Mouse (Mus musculus) embryonic stem cell, embryonic (primary cell): Measurements from ENCODE around the gene Mettl9.
"Not testable (repeated sequence)": the region's sequence is repeated elsewhere in the genome, so short reads cannot be mapped to it uniquely, and the experiment has no call there.

Experiments
- CTCF ChIA-PET, 4 experiments: fragments of 300-600 bp in 2 of 4; fragments of 350-600 bp in 2 of 4; sonication (Branson Sonifier 250); formaldehyde crosslinking; loops; one replicate each; lab custom pipeline; 2022; ENCODE audit warnings: inconsistent platforms in 2 of 4; lab: Charles Lee
- POLR2A ChIA-PET, 4 experiments: fragments of 300-600 bp in 2 of 4; fragments of 350-600 bp in 2 of 4; sonication (Branson Sonifier 250); formaldehyde crosslinking; loops; one replicate each; lab custom pipeline; 2022; ENCODE audit warnings: antibody characterized with exemption in 4 of 4, inconsistent platforms in 1 of 4; lab: Charles Lee

The Mettl9 gene

DNA sequence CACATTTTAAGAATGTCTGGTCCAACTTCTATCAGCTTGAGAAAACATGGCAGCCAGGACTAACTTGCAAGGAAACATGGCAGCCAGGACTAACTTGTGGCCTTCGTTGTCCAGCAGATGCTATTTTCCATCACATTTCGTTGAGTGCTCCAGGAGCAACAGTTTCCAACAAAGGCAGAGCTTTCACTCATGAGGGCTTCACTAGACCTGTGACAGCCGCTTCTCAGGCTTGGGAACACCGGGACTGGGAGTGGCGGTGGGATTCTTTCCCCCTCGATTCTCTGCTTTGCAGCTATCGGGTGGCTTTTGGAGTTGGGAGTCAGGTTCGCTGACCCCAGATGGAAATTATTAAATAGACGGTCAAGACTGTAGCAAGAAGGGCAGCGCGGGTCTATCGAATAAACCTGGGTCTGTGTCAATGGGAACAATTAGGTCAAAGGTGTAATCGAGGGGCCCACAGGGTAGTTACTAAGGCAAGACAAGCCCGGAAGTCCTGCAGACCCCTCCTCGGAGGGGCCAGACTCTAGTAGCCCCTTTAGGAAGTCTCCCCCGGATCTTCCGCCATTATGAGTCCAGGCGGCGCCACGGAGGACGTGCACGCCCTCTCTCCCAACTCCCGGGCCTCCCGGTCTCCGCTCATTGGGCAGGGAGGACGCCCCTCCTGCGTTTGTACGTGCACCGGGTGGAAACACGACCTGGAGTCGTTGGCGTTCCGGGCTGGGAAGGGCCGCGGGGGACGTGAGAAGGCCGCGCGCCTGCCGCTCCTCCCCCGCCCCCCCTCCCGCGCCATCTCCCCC, at the start of gene Mettl9:
Mettl9 (plus strand) TSS at position 590 of the 797 bp plus-strand sequence.
- ChIA-PET CTCF (no interaction called here), POLR2A (interaction anchor here in 3 of 4 experiments (0.6 to 3.6 kb wide), 21 partner anchors 8 to 673 kb away, joined by 3 to 15 read pairs (median 4); partner anchors contain the start of genes Cdr2 (in 3 of the 3), Mfsd13b (in 3 of the 3), Polr3e (in 1 of the 3) and Usp31 (in 1 of the 3))

DNA sequence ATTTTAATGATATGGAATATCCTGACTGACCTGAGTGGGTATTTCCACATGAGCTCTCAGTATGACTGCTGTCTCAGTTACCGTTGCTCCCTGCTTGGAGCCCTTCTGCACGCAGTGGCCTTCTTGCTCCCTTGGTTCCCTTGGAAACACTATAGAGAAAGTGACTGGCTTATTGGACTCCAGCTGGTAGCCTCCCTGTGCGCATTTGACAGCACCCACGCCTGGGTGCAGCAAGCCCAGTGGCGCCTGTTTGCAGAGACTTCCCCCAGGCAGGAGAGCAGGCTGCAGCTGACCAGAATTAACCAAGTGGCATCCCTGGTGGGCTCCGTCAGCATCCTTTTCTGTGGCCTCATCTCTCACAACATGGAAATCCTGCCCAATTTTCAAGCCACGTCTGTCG, 43.1 kb upstream of the Mettl9 start:
- POLR2A ChIA-PET: interaction anchor here in 3 of 4 experiments (0.7 to 1.8 kb wide), 5 partner anchors 9 to 650 kb away, joined by 3 to 8 read pairs (median 4); partner anchors contain the start of genes Cdr2 (in 3 of the 3) and Mfsd13b (in 3 of the 3)
- CTCF ChIA-PET: no interaction called here

DNA sequence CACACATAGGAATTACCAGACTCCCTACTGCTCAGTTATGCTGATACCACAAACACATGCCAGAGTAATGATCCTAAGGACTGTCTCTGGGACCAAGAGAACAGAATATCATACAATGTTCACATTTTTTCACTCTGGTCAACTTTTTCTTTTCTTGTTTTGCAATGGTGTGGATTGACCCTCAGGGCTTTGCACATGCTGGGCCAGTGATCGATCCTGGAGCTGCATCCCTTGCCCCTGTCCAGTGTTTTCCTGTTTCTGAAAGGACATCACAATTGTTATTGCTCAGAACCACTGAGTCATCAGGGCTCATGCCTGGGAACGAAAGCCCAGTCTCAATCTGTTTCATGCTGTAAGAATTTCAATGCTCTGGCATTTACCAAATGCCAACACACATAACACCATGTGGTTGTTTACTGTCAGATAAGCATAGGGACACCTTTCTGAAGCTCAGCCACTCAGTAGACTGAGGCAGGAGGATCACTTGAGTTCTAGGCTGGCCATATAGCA, 35.2 kb upstream of the Mettl9 start:
- POLR2A ChIA-PET: interaction anchor here in 1 of 4 experiments (1.6 to 2.4 kb wide), 2 partner anchors 17 to 41 kb away, joined by 5 to 6 read pairs; partner anchors contain the start of genes Cdr2 and Mfsd13b

DNA sequence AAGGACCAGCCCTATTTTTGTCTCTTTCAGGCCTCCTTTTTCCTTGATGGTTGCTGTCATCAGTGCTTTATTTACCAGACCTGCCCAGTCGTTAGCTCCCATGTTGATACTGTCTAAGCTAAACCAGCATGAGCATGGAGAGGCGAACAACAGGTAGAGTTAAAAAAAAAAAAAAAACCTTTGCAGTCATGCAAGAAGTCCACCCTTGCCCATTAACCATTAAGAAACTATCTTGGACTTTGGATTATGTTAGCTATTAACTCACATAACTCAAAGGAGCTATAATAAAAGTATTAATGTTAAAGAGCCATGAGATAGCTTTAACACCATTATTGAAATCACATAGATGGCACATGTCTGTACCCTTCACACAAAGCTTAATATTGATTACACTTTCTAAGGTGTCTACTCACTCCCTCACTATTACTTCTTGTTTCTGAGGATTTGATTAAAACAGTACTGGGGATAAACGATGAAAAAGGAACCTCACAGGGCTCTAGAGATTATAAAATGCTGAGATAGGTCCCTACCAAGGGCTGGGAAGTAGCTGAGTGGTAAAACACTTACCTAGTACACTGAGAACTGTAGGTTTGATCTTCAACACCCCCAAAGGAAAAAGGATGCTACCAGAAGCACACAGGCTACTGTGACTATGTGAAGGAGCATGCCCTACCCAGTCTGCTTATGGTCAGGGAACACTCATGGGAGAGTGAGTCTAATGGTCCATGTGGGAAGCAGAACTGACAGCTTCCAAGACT, 34.0 kb upstream of the Mettl9 start:
- POLR2A ChIA-PET: interaction anchor here in 1 of 4 experiments (1.0 to 2.4 kb wide), 3 partner anchors 12 to 39 kb away, joined by 3 to 6 read pairs (median 5); partner anchors contain the start of genes Cdr2 and Mfsd13b
- CTCF ChIA-PET: interaction anchor here in 2 of 4 experiments (0.7 to 0.8 kb wide), 3 partner anchors 14 to 120 kb away, joined by 3 to 5 read pairs (median 5); no protein-coding TSS in a partner anchor

More for the DNA sequence above, 35.2 kb upstream of the Mettl9 start:
- CTCF ChIA-PET: no interaction called here

DNA sequence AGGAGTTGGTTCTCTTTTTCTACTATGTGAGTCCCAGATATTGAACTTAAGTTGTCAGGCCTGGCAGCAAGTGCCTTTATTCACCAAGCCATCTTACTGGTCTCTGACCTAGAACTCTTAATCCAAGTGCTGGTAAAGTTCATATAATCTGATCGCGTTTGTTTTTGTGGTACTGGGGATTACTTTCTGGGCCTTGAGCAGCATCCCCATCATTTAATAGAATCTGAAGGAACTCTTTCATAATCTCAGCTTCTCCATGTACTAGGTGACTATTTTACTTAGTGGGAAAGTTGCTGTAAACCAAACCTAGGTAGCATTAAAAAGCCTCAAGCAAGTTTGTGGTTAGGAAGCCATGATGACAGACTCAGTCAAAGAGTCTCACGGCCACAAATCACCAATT, 32.4 kb upstream of the Mettl9 start:
- ChIA-PET CTCF (no interaction called here), POLR2A (interaction anchor here in 1 of 4 experiments (1.9 kb wide), 1 partner anchor 20 kb away, joined by 4 read pairs; the partner anchor contains the start of genes Cdr2 and Mfsd13b)

DNA sequence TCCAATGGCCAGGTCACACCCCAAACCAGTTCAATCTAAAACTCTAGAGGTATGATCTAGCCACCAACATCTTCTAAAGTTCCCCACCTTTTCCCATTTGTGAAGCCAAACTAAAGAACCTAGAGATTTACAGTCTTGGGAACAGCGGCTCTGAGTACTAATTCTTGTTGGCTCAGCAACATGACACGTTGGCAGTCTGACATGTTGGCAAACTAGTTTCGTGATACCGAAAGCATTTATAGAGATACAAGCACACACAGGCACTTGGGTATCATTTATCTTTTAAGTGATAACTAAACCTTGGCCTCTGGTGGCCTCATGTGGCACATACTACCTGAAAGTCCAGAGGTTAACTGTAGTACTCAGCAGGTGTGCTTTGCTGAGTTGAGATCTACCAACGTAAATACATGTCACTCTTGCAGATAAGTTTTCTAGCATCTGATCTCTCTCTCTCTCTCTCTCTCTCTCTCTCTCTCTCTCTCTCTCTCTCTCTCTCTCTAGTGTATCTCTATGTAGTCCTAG, 31.8 kb upstream of the Mettl9 start:
- POLR2A ChIA-PET: interaction anchor here in 1 of 4 experiments (0.6 to 1.9 kb wide), 2 partner anchors 20 to 127 kb away, joined by 3 to 4 read pairs; partner anchors contain the start of genes Cdr2 and Mfsd13b
- CTCF ChIA-PET: no interaction called here

DNA sequence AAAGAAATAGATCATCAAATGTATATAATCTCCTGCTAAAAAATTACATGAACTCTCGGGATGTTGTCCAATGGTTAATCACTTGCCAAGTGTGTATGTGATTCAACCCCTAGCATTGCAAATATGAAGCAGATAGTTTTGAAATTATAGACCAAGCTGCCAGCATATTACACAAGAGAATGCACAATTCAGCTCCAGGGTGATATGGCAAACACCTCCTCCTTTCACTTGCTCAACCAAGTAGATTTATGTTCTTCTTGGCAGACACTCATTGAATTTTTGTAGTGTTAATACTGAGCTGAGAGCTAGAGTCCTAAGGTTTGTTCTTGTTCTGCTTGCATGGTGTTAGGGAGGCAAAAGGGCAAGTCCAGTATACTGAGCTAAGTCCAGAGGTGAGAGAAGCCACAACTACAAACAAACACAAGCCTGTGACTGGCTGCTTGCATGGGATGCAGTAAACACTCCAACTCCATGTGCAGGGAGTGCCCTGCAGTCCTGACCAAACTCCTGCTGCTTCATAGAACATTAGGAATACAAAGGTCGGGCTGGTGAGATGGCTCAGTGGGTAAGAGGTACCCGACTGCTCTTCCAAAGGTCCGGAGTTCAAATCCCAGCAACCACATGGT, 30.3 kb upstream of the Mettl9 start:
- ChIA-PET CTCF (interaction anchor here in 1 of 4 experiments (0.6 kb wide), 1 partner anchor 515 kb away, joined by 5 read pairs; no protein-coding TSS in a partner anchor), POLR2A (no interaction called here)

DNA sequence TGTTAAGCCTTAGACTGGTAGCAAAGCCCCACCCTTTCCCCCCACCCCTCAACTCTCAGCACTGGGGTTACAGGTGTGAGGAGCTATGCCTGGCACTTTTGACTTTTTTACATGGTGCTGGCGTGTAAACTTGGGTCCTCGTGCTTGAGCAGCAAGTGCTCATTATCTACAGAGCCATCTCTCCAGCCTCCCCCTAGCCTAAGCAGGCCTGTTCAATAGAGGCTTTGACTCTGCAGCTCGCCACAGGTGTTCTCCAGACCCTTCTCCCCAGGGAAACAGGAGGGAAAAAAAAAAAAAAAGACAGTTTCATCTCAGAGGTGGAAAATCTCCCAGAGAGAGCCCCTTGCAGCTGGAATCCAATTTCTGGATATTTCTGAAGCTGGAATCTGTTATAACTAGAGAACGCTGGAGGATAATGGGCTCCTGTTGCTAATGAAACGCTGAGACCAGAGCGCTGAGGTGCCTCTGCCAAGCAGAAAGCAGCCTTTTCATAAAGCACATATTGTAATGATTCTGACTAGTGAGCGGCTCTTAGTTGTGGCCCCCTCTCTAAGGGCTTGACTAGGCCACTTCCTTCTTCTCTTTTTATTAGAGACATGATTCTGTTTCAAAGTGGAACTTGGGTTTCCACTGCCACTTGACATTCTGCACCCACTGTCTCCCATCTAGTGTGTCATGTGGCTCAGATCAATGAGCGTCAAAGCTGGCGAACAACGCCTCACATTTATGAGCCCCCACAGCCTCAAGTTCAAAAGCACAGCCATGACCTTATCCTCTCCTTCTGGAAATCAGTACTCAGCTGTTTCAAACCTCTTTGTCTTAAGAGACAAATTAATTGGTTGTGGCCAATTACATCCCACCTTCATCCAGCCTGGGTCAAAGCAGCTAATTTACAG, 22.2 kb upstream of the Mettl9 start:
- ChIA-PET POLR2A (interaction anchor here in 3 of 4 experiments (0.6 to 3.7 kb wide), 7 partner anchors 11 to 379 kb away, joined by 3 to 15 read pairs (median 3); partner anchors contain the start of genes Mfsd13b (in 2 of the 3), Cdr2 (in 1 of the 3) and Mettl9 (in 1 of the 3)), CTCF (interaction anchor here in 2 of 4 experiments (0.5 to 0.7 kb wide), 4 partner anchors 147 to 931 kb away, joined by 3 to 6 read pairs (median 3); no protein-coding TSS in a partner anchor)

DNA sequence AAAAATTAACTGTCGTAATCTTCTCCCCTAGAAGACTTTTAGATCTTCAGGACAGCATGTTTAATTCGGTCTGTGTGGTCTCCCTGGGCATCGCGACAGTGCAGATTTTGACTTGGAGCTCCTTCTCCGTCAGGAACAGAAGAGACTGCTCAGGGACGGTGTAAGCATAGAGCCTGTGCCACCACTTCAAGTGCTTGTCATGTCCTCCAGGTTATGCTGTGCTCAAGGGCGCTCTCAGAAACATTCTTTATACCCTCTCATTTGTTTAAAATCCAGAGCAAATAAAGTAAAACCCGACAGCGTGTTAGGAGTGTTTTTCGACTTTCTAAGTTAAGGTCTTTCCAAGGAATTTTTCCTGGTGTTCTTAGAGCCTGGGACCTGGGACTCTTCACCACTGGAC, 19.8 kb upstream of the Mettl9 start:
- ChIA-PET POLR2A (interaction anchor here in 1 of 4 experiments (3.7 kb wide), 1 partner anchor 19 kb away, joined by 15 read pairs; the partner anchor contains the start of gene Mettl9), CTCF (interaction anchor here in 2 of 4 experiments (0.6 to 1.1 kb wide), 2 partner anchors 179 to 188 kb away, joined by 3 read pairs; no protein-coding TSS in a partner anchor)

DNA sequence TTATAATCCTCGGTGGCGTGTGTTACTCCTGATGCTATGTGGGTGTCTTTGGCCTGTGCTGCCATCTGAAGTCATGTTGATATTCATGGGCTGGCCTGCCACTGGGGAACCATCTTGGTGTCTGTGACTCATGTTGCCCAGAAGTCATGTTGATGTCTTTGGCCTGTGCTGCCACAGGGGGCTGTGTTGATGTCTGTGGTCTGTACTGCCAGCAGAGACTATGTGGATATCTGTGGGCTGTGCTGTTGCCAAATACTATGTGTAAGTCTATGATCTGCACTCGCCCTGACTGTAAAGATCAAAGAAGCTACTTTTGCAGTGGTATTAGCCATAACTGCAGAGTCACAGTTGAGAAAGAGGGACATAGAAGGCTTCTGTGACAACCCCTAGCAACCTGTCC, 15.5 kb upstream of the Mettl9 start:
- POLR2A ChIA-PET: no interaction called here
- CTCF ChIA-PET: no interaction called here

DNA sequence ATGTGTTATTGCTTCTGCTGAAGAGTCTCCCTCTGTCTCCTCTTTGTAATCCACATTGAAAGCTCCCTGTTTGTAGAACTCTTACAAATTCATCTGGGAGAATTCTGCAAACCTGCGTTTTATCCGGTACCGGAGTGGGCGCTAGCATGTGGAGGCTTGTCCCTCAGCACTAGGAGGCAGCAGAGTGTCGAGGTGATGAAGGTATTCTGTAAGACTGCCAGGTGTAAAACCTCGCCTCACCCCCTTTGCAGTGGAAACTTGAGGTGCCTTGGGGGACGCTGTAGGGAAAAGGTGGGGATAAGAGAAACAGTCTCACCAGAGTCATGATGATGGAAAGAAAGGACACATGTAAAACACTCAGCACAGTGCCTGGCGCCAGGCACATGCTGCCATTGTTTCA, 14.0 kb upstream of the Mettl9 start:
- ChIA-PET CTCF (interaction anchor here in 1 of 4 experiments (1.0 kb wide), 1 partner anchor 532 kb away, joined by 3 read pairs; no protein-coding TSS in a partner anchor), POLR2A (interaction anchor here in 1 of 4 experiments (1.2 kb wide), 1 partner anchor 15 kb away, joined by 4 read pairs; no protein-coding TSS in a partner anchor)

DNA sequence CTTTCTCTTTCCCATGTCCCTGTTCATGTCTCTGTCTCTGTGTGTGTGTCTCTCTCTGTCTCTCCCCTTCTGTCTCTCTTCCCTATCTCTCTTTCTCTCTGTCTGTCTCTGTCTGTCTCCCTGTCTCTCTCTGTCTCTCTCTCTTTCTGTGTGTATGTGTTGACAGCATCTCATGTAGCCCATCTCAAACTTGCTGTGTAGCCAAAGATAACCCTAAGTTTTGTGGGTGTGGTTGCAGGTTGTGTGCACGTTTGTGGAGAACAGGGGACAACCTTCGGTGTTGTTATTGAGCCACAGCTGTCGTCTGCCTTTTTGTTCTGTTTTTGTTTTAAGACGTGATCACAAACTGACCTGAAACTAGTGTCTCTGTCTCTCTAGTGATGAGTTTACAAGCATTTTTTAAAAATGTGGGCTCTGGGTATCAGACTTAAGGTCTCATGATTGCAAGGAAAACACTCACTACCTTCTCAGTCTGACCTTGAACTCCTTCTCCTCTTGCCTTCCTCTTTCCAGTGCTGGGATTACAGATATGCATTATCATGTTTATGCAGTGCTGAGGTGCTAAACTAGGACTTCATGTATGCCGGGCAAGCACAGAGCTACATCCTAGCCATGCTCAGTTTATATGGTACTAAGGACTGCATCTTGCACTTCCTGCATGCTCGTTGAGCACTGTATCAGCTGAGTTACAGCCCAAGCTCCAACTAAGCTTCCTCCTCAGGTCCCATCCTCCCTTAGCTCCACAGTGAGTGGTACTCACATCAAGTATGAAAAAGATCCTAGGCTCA, 8.8 kb upstream of the Mettl9 start:
- POLR2A ChIA-PET: interaction anchor here in 2 of 4 experiments (1.0 to 1.4 kb wide), 3 partner anchors 8 to 12 kb away, joined by 3 to 4 read pairs (median 4); no protein-coding TSS in a partner anchor
- CTCF ChIA-PET: interaction anchor here in 1 of 4 experiments (0.7 kb wide), 1 partner anchor 1639 kb away, joined by 3 read pairs; no protein-coding TSS in a partner anchor

DNA sequence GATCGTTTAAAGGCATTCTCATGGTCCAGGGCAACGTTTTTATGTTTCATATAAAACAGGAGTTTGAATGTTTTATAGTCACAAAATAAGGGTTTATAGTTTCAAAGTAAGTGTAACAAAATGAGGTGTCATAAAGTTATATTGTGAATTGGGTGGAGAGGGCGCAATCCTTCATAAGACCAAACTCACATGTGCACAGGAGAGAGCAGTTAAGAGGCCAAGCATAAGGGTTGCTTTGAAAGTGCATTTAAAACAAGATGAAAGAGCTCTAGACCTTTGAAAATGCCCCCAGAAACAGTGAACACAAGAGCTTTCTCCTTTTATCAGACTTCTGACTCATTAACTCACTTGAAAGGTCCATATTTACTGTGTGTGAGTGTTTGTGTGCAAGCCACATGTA, 7.9 kb upstream of the Mettl9 start:
- CTCF ChIA-PET: interaction anchor here in 1 of 4 experiments (0.6 kb wide), 1 partner anchor 31 kb away, joined by 3 read pairs; no protein-coding TSS in a partner anchor
- POLR2A ChIA-PET: interaction anchor here in 1 of 4 experiments (1.3 kb wide), 1 partner anchor 9 kb away, joined by 4 read pairs; no protein-coding TSS in a partner anchor

DNA sequence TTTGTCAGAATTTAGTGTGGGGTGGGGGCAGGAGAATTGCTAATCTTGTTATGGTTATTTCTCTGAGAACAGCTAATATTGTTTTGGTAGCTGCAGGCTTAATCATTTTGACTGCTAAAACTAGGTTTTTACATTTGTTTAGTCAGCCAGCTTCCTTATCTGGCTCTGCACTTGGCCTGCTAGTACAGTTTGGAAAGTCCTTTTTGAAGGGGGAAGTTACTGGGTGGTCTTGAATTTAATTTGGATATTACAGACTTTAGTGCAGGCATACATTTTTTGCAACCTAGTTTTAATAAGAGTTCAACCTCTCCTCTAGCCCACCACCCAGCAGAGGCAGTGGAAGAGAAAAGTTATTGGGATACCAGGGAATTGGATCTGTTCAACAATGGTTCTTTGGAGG, 4.3 kb upstream of the Mettl9 start:
- POLR2A ChIA-PET, CTCF ChIA-PET: not testable (repeated sequence)

DNA sequence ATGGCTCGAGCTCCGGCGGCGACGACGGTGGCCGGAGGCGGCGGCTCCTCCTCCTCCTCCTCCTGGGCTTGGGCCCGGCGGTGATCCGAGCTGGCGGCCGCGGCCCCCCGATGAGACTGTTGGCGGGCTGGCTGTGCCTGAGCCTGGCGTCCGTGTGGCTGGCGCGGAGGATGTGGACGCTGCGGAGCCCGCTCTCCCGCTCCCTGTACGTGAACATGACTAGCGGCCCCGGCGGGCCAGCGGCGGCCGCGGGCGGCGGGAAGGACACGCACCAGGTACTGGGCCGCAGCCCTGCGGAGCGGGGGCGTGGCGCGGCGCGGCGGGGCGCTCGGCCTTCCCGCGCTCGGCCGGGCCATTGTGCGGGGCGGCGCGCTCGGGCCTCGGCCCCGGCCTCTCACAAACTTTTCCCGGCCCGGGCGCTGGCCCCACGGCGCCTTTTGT, 476 bp downstream of the Mettl9 start:
- ChIA-PET POLR2A (interaction anchor here in 3 of 4 experiments (0.6 to 3.6 kb wide), 13 partner anchors 8 to 672 kb away, joined by 3 to 15 read pairs (median 4); partner anchors contain the start of genes Cdr2 (in 2 of the 3), Mfsd13b (in 2 of the 3), Polr3e (in 1 of the 3) and Usp31 (in 1 of the 3)), CTCF (no interaction called here)
